Mouse (Mus musculus): ENCODE data around the gene Tmem163.

Gene Tmem163

DNA sequence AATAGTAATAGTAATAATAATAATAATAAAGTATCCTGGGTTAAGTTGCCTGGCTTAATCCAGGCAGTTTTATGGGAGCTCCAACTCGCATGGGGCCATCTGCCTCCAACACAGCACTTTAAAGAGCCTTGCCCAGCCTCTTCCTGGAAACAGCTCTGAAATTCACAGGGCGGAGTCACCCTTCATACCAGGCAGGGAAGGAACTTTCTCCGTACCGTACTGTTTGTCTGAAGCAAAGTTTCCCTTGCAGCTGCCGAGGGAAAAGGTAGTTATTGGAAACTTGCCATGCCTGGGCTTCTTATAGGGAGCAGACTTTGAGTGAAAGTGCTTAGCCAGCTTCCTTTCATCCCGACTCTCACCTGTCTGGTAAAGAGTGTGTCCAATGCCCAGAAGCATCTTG, 242.3 kb downstream of the Tmem163 start:
- DNase-seq (ENCODE audit: low spot score in 2 of 2), result no peak

Data from heart, adult 9 months (tissue).